Mouse (Mus musculus): ENCODE measurements around the gene Iqcf3. TPM values are rescaled to one million over a fixed set of nuclear protein-coding genes. Genes with fewer than 3 reads are reported as not detected.

Iqcf3 gene
- total and polyA plus RNA-seq, 2 experiments from 2014 or later, result not detected

DNA sequence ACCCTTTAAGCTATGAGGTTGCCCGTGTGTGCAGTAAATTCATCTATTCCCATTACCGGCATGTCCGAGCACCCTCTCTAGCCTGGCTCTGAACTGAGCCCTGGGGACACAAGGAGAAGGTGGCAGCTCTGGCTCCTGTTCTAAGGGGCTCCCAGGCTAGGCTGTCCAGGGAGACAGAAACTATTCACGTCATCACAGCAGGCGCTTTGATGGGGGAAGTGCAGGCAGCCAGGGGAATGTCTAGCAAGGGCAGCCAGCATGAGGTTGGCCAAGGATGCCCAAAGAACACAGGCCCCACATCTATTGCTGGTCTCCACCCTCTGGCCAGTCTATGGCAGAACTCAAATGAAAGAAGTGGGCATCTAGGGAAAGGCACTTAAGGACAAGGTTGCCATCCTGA is 103.5 kb downstream of the Iqcf3 start:
- ATAC-seq (no peak), DNase-seq (ENCODE audit: low spot score) (no peak)
- 29% methylated on average over 5 of the region's 5 CpGs for WGBS
- H3K4me3 ChIP-seq (ENCODE audit: low read length), result no peak overlapping the region
- H3K4me2 ChIP-seq (ENCODE audit: low read depth, low read length), result peak overlapping the region; percentile 92
- H3K27me3 ChIP-seq (ENCODE audit: insufficient read depth, low read length), result no peaks in the 10 kb centered on the region
- peaks cover 10% of the 10 kb centered on the region for H3K36me3 ChIP-seq (ENCODE audit: insufficient read depth, low read length)
- H3K9me3 ChIP-seq (ENCODE audit: low read length), result no peaks in the 10 kb centered on the region
- TF ChIP-seq CTCF (IDR thresholded peaks at IDR 0.05; ENCODE audit: low read depth), result no peak
- H3K27ac ChIP-seq, result peak overlapping the region; percentile 65; the same call in 1 of the 2 replicates
- H3K4me1 ChIP-seq (ENCODE audit: insufficient read depth, low read length), result peaks cover 33% of the 10 kb centered on the region
- no peak overlapping the region for H3K9ac ChIP-seq (replicated peaks; ENCODE audit: low read length)

- peak overlapping the region; percentile 65 for H3K27ac ChIP-seq
- no peak for TF ChIP-seq CTCF (IDR thresholded peaks at IDR 0.05; ENCODE audit: low read depth)
- H3K4me2 ChIP-seq (ENCODE audit: low read depth, low read length), result peak overlapping the region; percentile 92
- no peaks in the 10 kb centered on the region for H3K27me3 ChIP-seq (ENCODE audit: insufficient read depth, low read length)
- peak overlapping the region; percentile 42 for H3K9ac ChIP-seq (replicated peaks; ENCODE audit: low read length)
- peaks cover 35% of the 10 kb centered on the region for H3K4me1 ChIP-seq (ENCODE audit: insufficient read depth, low read length)
- no peak overlapping the region for H3K4me3 ChIP-seq (ENCODE audit: low read length)
- 34% methylated on average over 9 of the region's 9 CpGs for WGBS
- no peaks in the 10 kb centered on the region for H3K9me3 ChIP-seq (ENCODE audit: low read length)
- H3K36me3 ChIP-seq (ENCODE audit: insufficient read depth, low read length), result peaks cover 10% of the 10 kb centered on the region
- DNase-seq (ENCODE audit: low spot score), result peak; percentile 42
- no peak for ATAC-seq
Observed at GRCm38 (mm10) chr9:106457163-106457559, 104.3 kb downstream of the Iqcf3 start.

DNA sequence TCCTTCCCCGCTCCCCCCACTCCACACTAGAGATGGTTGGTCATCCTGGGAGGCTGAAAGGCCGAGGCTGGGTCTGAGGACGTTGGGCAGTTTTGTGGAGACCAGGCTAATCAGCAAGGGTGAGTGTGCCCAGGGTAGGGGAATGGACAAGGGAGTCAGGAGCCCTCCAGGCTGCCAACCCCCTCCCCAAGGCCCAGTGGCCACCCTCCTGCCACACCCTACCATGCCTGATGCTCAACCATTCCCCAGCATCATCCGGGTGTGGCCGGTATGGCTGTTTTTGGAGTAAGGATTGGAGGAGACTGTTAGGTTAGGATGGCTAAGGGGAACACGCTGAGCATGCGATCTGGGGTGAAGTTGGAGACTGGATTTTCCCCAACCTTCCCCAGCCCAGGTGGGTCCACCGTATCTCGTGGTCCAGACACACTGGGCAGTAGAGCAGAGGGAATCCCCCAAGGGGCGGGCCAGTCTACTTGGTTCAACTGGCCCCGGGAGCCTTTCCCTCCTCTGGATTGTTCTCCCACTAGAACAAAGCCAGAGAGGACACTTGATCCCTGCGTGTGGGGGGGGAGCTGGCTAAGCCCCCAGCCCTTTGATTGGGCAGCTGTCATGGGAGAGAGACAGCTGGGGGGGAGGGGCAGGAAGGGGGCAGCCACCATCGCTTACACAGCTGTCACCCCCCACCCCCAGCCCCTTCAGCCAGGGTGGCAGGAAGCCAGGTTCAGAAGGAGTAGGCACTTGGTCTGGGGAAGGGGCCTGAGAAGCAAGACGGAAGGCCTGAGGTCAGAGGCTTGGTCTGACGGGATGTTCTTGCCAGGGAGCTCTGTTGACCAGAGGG is 104.9 kb downstream of the Iqcf3 start:
- ATAC-seq (peak; percentile 15), DNase-seq (ENCODE audit: low spot score) (peak; percentile 78)
- 23% methylated on average over 15 of the region's 15 CpGs for WGBS
- H3K9me3 ChIP-seq (ENCODE audit: low read length), result no peaks in the 10 kb centered on the region
- H3K9ac ChIP-seq (replicated peaks; ENCODE audit: low read length), result peak overlapping the region; percentile 42
- peaks cover 35% of the 10 kb centered on the region for H3K4me1 ChIP-seq (ENCODE audit: insufficient read depth, low read length)
- H3K36me3 ChIP-seq (ENCODE audit: insufficient read depth, low read length), result peaks cover 4% of the 10 kb centered on the region
- TF ChIP-seq CTCF (IDR thresholded peaks at IDR 0.05; ENCODE audit: low read depth), result no peak
- no peaks in the 10 kb centered on the region for H3K27me3 ChIP-seq (ENCODE audit: insufficient read depth, low read length)
- peak overlapping the region; percentile 92 for H3K4me2 ChIP-seq (ENCODE audit: low read depth, low read length)
- peak overlapping the region; percentile 65 for H3K27ac ChIP-seq
- peak overlapping the region; percentile 11 for H3K4me3 ChIP-seq (ENCODE audit: low read length)

DNA sequence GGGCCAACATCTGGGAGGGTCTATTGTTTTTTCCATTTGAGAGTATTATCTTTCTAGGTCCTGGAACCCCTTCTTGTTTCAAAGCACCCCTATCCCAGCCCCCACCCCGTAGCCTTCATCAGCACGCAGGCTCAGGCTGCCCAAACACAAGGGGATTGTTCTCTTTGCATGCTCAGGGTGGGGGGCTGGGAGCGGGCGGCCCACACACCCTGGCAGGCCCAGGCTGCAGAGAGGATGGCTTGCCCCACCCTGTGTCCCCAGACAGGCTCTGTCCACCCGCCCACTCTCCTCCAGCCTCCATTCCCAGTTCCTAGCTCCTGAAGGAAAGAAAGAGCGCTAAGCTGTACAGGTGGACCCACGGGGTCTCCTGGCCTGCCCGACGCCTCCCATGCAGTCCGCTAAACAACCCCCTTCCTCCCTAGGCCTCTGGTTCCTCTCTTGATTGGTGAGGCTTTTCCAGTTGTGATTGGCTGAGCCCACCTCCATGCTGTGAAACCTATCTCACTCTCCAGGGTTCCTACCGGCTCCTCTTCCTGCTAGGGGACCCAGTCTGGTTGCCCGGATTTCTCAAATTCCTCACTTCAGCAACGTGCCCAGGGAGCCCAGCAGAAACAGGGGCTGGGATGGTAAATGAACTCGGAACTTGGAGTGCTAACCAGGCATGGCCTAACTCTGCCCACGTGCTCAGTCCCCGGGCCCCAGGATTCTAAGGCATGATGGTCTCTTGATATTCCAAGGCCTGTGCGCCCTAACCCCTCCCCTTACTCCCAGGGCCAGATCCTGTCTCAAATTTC is 106.3 kb downstream of the Iqcf3 start:
- Histone ChIP-seq H3K9ac (replicated peaks; ENCODE audit: low read length) (peak overlapping the region; percentile 85), H3K9me3 (ENCODE audit: low read length) (no peaks in the 10 kb centered on the region), H3K27ac (peak overlapping the region; percentile 94), H3K36me3 (ENCODE audit: insufficient read depth, low read length) (peaks cover 2% of the 10 kb centered on the region), H3K27me3 (ENCODE audit: insufficient read depth, low read length) (no peaks in the 10 kb centered on the region), H3K4me3 (ENCODE audit: low read length) (peak overlapping the region; percentile 70), H3K4me2 (ENCODE audit: low read depth, low read length) (peak overlapping the region; percentile 92), H3K4me1 (ENCODE audit: insufficient read depth, low read length) (peaks cover 35% of the 10 kb centered on the region)
- 4% methylated on average over 17 of the region's 17 CpGs for WGBS
- peak; percentile 72 for DNase-seq (ENCODE audit: low spot score)
- TF ChIP-seq CTCF (IDR thresholded peaks at IDR 0.05; ENCODE audit: low read depth), result no peak
- peak; percentile 29 for ATAC-seq

- Histone ChIP-seq H3K27ac (peak overlapping the region; percentile 94), H3K4me2 (ENCODE audit: low read depth, low read length) (peak overlapping the region; percentile 92), H3K4me3 (ENCODE audit: low read length) (peak overlapping the region; percentile 70), H3K27me3 (ENCODE audit: insufficient read depth, low read length) (no peaks in the 10 kb centered on the region), H3K4me1 (ENCODE audit: insufficient read depth, low read length) (peaks cover 35% of the 10 kb centered on the region), H3K36me3 (ENCODE audit: insufficient read depth, low read length) (no peaks in the 10 kb centered on the region), H3K9me3 (ENCODE audit: low read length) (no peaks in the 10 kb centered on the region), H3K9ac (replicated peaks; ENCODE audit: low read length) (peak overlapping the region; percentile 85)
- no peak for TF ChIP-seq CTCF (IDR thresholded peaks at IDR 0.05; ENCODE audit: low read depth)
- ATAC-seq (peak; percentile 4; the same call in 1 of the 2 replicates), DNase-seq (ENCODE audit: low spot score) (peak; percentile 60)
- WGBS, result 4% methylated on average over 14 of the region's 20 CpGs
Observed at GRCm38 (mm10) chr9:106454071-106454761, 107.2 kb downstream of the Iqcf3 start.

All from hindbrain, postnatal 0 days (tissue).